Mouse (Mus musculus) heart, adult 11 months (tissue): ENCODE measurements around the gene Gucy1b2.

Experiments used
- DNase-seq: peaks from one replicate; pipeline ENCODE4 v3.0.0; 2022

The Gucy1b2 gene

DNA sequence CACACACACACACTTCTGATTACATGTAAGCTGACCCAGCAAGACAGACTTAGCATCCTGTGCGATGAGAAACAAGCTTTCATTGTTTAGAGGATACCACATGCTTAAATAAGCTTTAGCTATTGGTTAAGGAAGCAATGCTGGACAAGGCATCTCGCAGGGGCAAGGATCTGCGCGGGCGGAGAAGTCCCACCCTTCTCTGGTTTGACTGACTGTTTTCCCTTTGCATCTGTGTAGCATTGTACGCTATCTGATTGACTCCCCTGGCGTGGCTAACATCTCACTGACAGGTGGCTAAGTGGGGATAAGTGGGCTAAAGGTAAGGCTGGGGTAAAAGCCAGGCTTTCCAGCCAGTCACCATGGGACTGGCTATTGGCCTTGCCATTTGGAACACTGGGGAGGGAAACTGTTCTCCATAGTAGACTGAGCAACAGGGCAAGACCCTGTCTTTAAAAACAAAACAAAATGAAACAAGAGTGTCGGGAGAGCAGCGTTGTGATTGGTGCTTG lies at the start of gene Gucy1b2:
Gene Gucy1b2 (minus strand): TSS at position 51 of the 509 bp plus-strand sequence.
- DNase-seq, result peak; percentile 91

DNA sequence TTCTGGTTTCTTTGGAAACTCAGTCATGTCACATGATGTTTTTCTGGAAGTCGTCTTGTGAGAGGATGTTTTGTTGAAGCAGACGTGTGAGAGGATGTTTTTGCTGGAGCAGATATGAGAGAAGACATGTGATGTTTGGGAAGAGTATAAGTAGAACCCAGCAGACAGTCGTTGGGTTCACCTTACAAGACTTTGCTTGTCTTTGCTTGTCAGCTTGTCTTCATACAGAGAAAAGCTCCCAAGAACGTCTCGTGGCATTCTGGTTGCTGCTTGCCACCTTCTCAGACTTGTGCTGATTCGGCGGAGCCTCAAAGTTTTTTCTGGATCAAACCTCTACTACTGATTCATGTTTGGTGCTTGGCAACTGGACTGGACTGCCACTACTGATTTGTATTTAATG lies 41.3 kb upstream of the Gucy1b2 start:
- peak; percentile 91 for DNase-seq

DNA sequence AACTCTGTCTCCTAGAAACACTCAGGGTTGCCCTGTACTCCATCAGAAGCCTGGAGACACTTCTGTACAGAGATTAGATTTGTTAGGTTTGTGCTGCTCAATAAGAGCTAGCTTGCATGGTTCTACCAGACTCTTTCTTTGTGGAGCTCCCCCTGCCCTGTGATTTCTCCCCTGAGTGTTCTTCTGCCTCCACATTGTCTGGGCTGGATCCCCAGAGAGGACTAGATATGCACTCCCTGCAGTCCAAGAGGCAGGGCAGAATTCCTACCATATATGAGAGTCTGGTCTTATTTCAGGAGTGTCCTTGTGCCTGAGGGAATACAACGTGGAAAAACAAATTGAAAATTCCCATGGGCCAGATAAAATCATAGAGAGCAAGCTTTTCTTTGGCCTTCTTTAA lies 40.4 kb upstream of the Gucy1b2 start:
- DNase-seq, result peak; percentile 94

DNA sequence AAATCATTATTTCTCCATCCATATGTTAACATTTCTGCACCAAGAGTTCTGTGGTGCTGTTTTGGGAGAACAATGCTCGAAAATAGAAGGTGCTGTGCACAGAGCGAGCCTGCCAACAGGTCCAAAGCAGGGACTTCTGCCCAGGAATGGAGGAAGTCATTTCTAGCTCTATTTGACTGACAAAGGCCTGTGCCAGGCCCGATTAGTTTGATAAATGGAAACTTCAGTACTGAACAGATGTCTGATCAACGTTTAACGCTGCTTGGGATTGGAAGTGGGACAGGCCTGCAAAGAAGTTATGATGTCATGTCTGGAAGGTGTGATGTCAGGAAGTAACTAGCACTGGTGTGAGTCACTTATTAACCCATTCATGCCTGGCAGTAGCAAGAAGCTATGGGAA lies 37.4 kb upstream of the Gucy1b2 start:
- DNase-seq, result peak; percentile 67

DNA sequence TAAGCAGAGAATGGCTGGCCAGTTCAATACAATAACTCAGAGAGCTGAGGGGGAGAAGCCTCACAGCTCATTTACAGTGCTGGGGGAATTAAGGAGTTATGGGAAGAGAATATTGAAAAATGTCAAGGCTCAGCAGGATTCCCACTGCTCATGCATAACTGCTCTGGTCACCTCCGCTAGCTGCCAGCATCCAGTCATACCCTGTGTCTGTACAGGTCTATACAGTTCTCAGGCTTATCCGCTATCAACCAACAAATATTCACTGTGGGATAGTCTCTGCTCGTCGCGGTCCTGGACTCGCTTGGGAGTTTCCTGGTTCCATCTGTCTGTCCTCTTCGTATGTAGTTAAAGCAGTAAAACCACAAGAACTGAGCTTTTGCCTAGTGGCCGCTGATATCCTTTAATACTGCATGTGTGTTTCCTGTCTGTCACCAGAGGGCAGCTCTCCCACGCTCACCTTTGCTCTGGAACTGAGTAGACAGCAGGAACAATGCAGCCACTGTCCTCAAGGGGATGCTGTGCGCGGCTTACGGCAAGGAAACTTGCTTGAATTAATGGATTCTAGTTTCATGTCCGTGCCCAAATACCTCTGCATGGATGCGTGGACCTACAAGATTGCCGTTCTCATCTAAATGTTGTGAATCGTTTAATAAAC lies 36.2 kb upstream of the Gucy1b2 start:
- DNase-seq, result peak; percentile 95

DNA sequence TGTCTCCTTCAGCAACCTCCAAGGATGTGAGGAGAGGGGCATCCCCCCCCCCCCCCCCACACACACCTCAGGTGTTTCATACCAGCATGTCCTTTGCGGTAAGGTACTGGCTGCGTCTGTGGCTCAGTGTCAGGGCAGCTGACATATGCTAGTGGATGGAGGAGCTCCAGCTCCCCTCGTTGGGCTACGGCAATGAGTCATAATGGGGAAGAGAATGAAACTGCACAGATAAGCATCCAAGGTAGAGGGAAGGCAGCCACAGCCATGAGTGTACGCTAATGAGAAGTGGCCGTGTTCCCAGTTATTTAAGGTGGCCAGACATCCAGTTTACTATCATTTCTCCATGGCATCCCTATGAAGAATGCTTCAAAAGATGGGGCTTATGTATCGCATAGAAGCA lies 32.2 kb upstream of the Gucy1b2 start:
- no peak for DNase-seq

DNA sequence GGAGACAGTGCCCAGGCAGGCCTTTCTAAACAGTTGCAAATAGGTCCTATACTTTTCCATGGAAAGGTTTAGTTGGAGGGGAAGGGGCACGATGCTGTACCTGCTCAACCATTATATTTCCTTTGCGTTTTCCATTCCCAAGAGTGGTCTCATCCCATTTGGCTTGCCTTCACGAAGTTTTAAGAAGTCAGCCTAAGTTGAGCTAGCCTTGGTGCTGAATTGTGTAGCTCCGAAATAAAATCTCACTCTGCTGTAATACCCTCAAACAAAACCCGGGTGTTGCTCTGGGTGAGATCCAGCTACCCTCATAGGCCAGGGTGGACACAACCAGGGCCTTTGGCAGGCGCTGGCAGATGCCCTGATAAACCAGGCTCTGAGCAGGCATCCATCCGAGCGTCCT lies 25.3 kb upstream of the Gucy1b2 start:
- no peak for DNase-seq

DNA sequence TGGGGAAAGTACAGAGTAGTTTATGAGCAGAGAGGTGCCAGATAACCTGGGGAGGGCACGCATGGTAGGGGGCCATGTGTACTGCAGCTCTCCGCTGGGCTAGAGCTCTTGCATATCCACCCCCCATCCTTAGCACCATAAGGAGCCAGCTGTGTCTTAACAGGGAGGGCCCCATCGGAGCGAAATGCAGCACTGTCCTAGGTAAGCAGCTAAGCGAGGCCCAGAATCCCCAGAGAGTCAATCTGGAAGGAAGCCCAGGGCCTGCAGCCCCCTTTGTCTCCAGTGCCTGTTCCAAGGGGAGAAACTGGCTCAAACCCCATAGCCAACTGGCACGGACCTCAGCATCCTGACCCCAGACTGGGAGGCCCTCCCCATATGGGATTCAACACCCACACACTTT lies 23.3 kb upstream of the Gucy1b2 start:
- no peak for DNase-seq

DNA sequence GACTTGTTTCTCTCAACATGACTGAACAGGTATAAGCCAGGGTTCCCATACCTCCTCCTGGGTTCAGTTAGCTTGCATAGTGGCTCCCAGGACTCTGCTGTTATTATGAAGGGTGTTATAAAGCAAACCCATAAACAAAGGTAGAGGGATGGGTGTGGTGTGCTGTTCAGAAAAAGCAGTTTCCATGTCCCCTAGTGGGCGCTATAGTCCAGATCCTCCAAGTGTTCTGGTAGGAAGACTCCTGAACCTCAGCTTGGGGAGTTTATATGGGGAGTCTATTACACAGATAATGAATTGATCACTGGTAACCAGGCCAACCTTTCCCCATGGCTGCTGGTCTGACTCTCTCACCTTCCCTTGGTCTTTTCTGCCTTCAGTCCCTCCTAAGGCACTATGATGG lies 18.4 kb upstream of the Gucy1b2 start:
- no peak for DNase-seq

DNA sequence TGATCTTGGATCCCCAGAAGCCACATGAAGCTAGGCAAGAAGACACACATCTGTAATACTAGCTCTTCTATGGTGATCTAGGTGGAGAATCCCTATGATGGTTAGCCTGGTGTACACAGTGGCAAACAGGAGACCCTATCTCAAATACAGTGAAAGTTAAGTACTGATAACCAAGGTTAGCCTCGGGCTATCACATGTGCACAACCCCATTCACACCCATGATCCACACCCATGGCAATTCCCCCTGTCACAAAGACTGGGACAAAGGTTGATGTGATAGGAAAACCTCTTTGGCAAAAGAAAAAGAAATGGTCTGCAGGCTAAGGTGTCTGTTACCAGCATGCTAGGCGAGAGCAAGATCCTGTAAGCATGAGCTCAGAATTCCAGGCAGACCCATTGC lies 16.0 kb upstream of the Gucy1b2 start:
- no peak for DNase-seq

DNA sequence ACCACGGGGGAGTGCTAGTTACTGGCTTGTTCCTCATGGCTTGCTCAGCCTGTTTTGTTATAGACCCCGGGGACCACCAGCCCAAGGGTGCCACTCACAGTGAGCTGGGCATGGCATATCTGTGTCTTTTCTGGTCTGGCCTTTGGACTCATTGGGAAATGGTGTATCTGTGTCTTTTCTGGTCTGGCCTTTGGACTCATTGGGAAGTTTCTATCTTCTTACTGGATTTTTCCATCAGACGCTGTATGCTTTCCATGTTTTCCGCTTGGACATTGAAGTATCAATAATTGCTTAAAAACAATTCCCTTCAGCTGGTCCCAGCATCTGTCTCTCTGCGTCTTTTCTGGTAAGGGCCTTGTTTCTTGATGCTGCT lies 12.7 kb upstream of the Gucy1b2 start:
- DNase-seq, result no peak

DNA sequence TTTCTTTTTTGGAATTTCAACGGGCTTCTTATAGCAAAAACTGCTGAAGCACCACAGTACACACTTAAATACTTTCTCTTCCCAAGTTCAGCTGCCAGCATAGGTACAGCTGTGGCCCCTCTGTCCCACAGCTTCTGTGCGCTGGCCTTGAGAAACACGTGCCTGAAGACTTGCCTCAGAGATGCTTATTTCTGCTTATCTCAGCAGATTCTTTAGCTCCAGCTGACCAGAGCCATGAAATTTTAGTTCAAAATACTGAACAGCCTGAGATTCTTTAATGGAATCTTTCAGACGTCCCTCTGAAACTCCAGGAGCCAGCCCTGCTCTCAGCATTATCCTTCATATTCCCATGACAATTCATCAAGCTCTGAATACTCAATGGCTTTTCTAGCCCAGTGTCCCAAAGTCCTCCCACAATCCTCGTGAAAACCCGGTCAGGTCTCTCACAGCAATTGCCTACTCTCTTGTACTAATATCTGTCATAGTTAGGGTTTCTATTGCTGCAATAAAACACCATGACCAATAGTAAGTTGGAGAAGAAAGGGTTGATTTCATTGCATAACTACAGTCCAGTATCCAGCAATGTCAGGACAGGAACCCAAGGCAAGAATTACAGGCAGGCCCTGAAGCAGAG lies 12.1 kb upstream of the Gucy1b2 start:
- no peak for DNase-seq

DNA sequence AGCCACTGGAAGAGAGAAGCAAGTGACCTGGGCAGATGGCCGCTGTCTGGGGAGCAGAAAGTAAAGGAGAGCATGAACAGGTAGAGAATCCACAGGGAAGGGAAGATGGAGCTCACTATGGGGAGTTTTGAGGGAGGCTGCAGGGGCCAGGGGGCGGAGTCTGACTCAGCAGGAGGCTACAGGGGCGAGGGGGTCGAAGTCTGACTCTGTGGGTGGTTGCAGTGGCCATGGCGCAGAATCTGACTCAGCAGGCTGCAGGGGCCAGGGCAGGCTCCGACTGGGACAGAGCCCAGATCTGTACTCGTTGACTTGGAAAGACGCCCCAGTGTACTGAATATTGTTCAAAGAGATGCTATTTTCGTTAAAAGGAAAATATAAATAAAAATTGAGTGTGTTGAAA lies 8.9 kb upstream of the Gucy1b2 start:
- peak; percentile 91 for DNase-seq

DNA sequence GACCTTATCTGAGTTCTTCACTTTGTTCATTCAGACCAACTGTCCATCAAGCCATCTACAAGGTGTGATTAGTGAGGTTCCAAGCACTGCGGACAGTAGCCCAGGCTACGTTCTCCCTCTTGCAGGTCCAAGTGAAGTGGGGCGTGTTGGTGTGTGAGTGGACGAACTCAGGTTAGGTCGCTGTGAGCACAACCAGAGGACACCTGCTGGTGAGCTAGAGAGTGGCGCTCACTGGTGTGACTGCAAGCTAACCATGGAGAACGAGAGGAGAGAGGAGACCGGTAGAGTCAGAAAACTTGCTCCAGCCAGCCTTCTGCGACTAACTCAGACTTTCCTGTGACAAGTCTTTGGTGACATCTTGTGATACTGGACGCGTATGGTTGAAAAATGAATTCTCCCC lies 3.5 kb upstream of the Gucy1b2 start:
- DNase-seq, result no peak

DNA sequence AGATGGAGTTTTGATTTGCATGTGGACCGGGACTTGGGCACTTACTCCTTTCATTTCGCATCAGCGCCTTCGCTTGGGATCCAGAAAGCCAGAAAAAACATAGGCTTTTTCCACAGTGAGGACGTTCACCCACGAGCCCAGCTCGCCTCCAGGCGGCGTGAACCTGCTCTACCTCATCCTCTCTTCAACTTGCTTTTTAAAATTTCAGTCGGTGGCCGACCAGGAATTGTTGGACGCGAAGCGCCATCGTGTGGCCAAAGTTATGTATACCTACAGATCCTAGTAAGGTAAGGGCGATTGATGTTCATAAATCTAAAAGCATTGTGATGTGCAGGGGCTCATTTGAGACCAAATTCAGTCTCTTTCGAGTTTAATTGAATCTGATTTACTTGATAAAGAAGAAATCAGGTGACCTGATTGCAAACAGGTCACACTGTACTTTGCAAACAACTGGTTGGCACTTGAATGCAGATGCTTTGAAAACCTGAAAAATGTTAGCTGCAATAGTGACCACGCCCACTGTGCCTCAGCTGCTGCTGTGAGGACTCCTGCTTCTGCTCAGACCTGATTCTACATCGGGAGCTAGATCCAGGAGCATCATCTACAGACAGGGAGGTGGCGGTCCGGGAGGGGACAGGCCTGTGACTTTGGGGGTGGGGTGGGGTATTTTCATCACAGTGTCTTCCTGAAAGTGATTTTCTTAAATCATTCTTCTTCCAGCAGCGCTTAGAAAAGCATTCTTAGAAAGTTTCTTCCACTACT lies 1.5 kb upstream of the Gucy1b2 start:
- DNase-seq, result peak; percentile 95

DNA sequence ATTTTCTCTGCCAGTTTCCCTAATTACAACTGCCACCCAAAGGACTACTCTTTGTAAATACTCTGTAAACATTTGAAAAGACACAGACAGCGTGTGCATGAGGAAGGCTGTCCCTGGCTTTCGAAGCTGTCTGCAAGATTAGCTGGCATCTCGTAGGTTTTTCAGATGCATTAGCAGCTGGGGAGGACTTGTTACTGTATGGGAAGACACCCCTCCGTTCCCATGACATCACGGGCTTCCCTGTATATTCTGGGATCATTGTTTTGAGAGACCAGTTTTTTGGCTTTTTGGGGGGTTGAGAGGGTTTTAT lies 564 bp downstream of the Gucy1b2 start:
- DNase-seq, result no peak

DNA sequence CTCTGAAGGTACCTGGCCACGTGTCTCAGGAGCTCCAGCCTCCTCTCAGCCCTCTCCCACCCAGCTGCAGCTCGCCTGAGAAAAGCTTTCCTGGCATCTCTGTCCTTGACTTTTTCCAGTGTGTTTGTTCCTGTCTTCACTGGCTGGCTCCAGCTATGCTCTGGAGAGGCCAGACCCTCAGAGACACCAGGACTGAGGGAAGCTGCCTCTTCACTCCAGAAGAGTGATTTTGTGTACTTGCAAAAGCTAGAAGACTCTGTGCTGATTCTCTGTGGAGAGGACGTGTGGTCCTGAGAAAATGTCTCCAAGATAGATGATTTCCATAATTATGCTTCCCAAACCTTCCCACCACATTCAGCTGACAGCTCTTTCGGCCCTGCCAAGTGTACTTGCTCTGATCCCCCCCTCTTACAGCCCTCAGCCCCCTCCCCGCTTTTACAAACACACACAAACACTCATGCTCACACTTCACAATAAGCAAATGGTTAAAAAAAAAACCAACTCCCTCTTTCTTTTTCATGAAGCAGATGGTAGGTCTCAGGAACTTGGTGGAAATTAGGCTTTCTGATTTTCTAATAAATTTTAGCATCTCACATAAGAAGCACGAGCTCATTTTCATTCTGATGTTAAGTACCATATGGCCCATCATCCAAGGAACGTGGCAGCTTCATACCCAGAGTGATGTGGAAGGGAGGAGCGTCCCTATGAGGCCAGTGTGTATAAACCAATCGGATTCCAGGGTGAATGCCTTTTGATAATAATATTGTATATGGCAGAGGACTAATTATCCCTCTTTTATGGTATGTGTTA lies 1.1 kb downstream of the Gucy1b2 start:
- no peak for DNase-seq

DNA sequence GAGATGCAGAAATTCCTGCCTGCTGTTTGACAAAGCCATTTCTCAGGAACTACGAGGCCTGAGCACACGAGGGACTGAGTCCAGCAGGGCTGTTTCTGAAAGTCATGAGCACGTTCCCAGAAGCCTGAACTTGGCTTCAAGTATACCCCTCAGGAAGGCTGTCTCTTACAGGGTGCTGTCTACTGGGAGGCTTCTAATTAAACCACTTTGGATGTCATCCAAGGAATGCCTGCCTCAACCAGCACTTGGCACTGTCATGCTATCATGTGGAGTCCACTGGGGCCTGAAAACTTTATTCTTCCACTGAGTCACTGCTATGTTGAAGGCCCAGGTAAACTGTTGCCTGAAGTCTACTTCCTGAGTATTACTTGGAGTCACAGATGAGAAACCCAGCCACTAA lies 2.0 kb downstream of the Gucy1b2 start:
- DNase-seq, result no peak

DNA sequence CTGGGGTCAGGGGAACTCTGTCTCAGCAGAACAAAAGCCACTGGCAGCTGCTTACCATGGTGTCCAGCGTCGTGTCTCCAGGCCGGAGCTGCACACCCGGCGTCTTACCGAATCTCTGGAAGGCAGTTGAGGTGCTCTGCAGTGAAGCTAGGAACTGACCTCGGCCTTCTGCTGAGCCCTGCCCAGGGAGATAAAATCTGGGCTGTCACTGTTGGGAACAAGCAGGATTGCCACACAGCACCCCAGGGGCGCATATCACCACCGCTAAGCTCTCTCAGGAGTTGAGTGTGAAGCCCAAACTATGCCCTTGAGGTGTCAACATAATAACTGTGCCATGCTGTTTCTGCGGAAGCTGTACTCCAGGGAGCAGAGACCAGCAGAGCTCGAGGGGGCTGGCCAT lies 2.8 kb downstream of the Gucy1b2 start:
- peak; percentile 59 for DNase-seq

DNA sequence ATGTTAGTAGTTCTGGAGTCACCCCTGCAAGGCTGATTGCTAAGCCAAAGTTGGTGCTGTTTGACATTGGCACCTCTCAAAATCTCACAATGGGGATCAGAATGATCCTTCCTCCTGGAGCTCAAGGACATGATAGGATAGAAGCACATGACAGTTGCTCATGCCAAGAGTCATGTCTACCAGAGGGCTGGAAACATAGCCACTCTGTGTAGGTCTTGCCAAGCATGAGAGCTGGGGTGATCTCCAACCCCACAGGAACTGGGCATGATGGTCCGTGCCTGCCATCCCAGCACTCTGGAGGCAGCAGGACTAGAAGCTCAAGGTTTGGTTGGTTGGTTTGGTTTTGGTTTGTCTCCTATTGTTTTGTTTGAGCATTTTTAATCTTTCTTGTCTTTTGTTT lies 5.4 kb downstream of the Gucy1b2 start:
- peak; percentile 94 for DNase-seq

DNA sequence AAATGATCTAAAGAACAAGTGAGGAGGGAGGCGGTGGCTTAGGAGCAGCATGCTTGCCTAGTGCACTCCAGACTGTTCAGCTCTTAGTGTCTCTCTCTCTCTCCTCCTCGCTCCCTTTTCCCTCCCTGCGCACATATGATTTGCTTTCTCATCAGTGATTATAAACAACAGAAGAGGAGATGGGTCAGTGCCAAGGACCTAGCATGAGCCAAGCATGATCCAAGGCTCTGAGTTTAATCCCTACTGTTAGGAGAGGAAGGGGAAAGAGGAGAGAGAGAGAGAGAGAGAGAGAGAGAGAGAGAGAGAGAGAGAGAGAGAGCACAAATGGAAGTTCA lies 8.9 kb downstream of the Gucy1b2 start:
- peak; percentile 23 for DNase-seq

DNA sequence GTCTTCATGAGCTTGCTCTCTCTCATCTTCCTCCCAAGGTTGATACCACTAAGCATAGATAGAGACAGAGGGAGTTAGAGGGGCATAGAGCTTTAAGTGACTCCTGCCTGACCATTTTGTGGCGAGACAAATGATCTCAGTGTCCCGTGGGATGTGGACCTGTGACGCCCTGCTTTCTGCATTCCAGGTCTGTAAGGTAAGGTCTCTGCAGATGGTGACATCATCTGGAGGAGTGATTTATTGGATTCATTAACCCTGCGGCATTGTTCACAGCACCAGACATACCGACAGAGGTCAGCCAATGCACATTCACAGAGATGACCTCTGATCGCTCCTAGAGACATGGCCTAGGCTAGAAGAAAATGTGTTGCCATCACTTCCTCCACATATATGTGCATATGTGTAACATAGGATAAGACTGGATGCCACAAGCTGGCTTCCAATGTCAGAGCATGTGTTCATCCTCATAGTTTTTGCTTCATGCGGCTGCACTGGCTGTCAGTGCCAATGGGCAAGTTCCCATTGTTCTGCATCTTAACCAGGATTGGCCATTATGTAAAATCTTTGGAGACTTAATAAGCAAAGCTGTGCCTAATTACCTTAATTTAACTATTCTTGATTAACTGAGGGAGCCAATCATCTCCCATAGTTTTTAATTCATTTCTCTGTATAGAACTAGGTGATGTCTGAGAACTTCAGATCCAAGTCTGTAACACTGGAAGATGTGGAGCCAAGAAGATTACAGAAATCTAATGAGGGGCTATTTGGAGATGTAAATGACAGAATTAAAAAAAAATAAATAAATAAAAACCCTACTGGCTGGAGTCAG lies 9.5 kb downstream of the Gucy1b2 start:
- peak; percentile 53 for DNase-seq
